Mouse (Mus musculus): Measurements from ENCODE around the gene Ccdc87. TPM values are rescaled to one million over a fixed set of nuclear protein-coding genes. Genes with fewer than 3 reads are reported as not detected.

The Ccdc87 gene
- total RNA-seq, 2 experiments from 2014 or later: 2.2 to 2.7 TPM

GRCm38 (mm10) chr19:4889791-4890190 lies 50.6 kb downstream of the Ccdc87 start:
- no peak for DNase-seq (ENCODE audit: low spot score in 2 of 2)

- DNase-seq (ENCODE audit: low spot score in 2 of 2): no peak
These were observed 52.6 kb downstream of the Ccdc87 start for GRCm38 (mm10) chr19:4891798-4892197.

Other genes starting within 250 kb of the Ccdc87 start
- gene Lrfn4, start 223.7 kb upstream of the Ccdc87 start, total RNA-seq (2021): 10 to 100 TPM; 41.9 to 46.4 TPM
- 10 to 100 TPM; 27.3 to 27.7 TPM for gene Rce1, start 213.7 kb upstream of the Ccdc87 start, total RNA-seq (2021)
- 1 to 10 TPM; 1.1 to 1.8 TPM for gene Gm960, start 140.7 kb upstream of the Ccdc87 start, total RNA-seq (2021)
- gene Sptbn2, start 128.2 kb upstream of the Ccdc87 start, total RNA-seq (2021): 100 to 1,000 TPM; 505 to 509 TPM
- 10 to 100 TPM; 18.1 to 22.3 TPM for gene Rbm4b, start 82.9 kb upstream of the Ccdc87 start, total RNA-seq (2021)
- gene Rbm4, start 45.5 kb upstream of the Ccdc87 start, total RNA-seq (2021): 100 to 1,000 TPM; 115 to 118 TPM
- gene Gm21992, start 27.8 kb upstream of the Ccdc87 start, total RNA-seq (2021): 10 to 100 TPM; 28.4 to 39.1 TPM
- 10 to 100 TPM; 37.6 to 60.4 TPM for gene Rbm14, start 27.7 kb upstream of the Ccdc87 start, total RNA-seq (2021)
- 10 to 100 TPM; 28.9 to 33.8 TPM for gene Ccs, start within 50 bp of the Ccdc87 start, total RNA-seq (2021)
- gene Ctsf, start 15.8 kb downstream of the Ccdc87 start, total RNA-seq (2021): 100 to 1,000 TPM in 1 of 2 experiments, 10 to 100 TPM in 1; 93.1 to 102 TPM
- 1 to 10 TPM; 1.2 to 1.4 TPM for gene Actn3, start 38.5 kb downstream of the Ccdc87 start, total RNA-seq (2021)
- gene Zdhhc24, start 39.3 kb downstream of the Ccdc87 start, total RNA-seq (2021): 10 to 100 TPM; 21.4 to 25.2 TPM
- gene Bbs1, start 67.3 kb downstream of the Ccdc87 start, total RNA-seq (2021): 10 to 100 TPM; 34.8 to 44.6 TPM
- gene Dpp3, start 88.9 kb downstream of the Ccdc87 start, total RNA-seq (2021): 10 to 100 TPM; 35.3 to 43.1 TPM
- 10 to 100 TPM; 25.3 to 27.0 TPM for gene Peli3, start 103.8 kb downstream of the Ccdc87 start, total RNA-seq (2021)
- 10 to 100 TPM; 58.2 to 61.8 TPM for gene Mrpl11, start 122.8 kb downstream of the Ccdc87 start, total RNA-seq (2021)
- 10 to 100 TPM; 19.1 to 26.0 TPM for gene Npas4, start 150.9 kb downstream of the Ccdc87 start, total RNA-seq (2021)
- 10 to 100 TPM; 13.4 to 16.4 TPM for gene Slc29a2, start 184.5 kb downstream of the Ccdc87 start, total RNA-seq (2021)
- 100 to 1,000 TPM; 118 to 120 TPM for gene B4gat1, start 199.5 kb downstream of the Ccdc87 start, total RNA-seq (2021)
- 1 to 10 TPM; 6.5 to 7.6 TPM for gene AC124502.3, start 199.5 kb downstream of the Ccdc87 start, total RNA-seq (2021)
- 10 to 100 TPM; 22.6 to 32.0 TPM for gene Brms1, start 202.0 kb downstream of the Ccdc87 start, total RNA-seq (2021)
- gene Rin1, start 211.1 kb downstream of the Ccdc87 start, total RNA-seq (2021): 10 to 100 TPM; 75.4 to 75.5 TPM
- gene Cd248, start 228.7 kb downstream of the Ccdc87 start, total RNA-seq (2021): 1 to 10 TPM; 3.5 to 4.5 TPM
- gene Tmem151a, start 246.2 kb downstream of the Ccdc87 start, total RNA-seq (2021): 100 to 1,000 TPM; 146 to 149 TPM
- gene Yif1a, start 249.2 kb downstream of the Ccdc87 start, total RNA-seq (2021): 10 to 100 TPM; 21.6 to 25.5 TPM